Mouse (Mus musculus): ENCODE measurements around the gene Btg1. TPM values are rescaled to one million over a fixed set of nuclear protein-coding genes. Genes with fewer than 3 reads are reported as not detected.

The Btg1 gene
- polyA plus RNA-seq, 1 experiment from 2014 or later = 63.0 TPM

GRCm38 (mm10) chr10:96586191-96586880 lies 30.5 kb upstream of the Btg1 start:
- Histone ChIP-seq H3K9me3 (ENCODE audit: control insufficient read depth, low read length) (no peaks in the 10 kb centered on the region), H3K4me3 (ENCODE audit: low read depth, low read length) (no peak overlapping the region), H3K4me1 (ENCODE audit: control insufficient read depth, insufficient read depth, low read length) (no peaks in the 10 kb centered on the region), H3K36me3 (ENCODE audit: control insufficient read depth, insufficient read depth, low read length) (no peaks in the 10 kb centered on the region), H3K27ac (ENCODE audit: low read depth, low read length) (no peak overlapping the region), H3K9ac (ENCODE audit: low read length) (no peak overlapping the region), H3K4me2 (ENCODE audit: low read depth) (no peak overlapping the region), H3K27me3 (ENCODE audit: control insufficient read depth, insufficient read depth, low read length) (no peaks in the 10 kb centered on the region)
- WGBS = 72% methylated on average over 4 of the region's 4 CpGs
- ATAC-seq (ENCODE audit: insufficient read depth, low FRiP score, low TSS enrichment) (no peak), DNase-seq (ENCODE audit: low spot score) (no peak)

- Histone ChIP-seq H3K36me3 (ENCODE audit: control insufficient read depth, insufficient read depth, low read length) (no peaks in the 10 kb centered on the region), H3K9me3 (ENCODE audit: control insufficient read depth, low read length) (no peaks in the 10 kb centered on the region), H3K4me2 (ENCODE audit: low read depth) (no peak overlapping the region), H3K27me3 (ENCODE audit: control insufficient read depth, insufficient read depth, low read length) (no peaks in the 10 kb centered on the region), H3K4me3 (ENCODE audit: low read depth, low read length) (no peak overlapping the region), H3K4me1 (ENCODE audit: control insufficient read depth, insufficient read depth, low read length) (no peaks in the 10 kb centered on the region), H3K27ac (ENCODE audit: low read depth, low read length) (no peak overlapping the region), H3K9ac (ENCODE audit: low read length) (no peak overlapping the region)
- ATAC-seq (ENCODE audit: insufficient read depth, low FRiP score, low TSS enrichment) (no peak), DNase-seq (ENCODE audit: low spot score) (no peak)
- WGBS = 80% methylated on average over 4 of the region's 4 CpGs
These were observed 30.0 kb upstream of the Btg1 start for GRCm38 (mm10) chr10:96586881-96587217.

GRCm38 (mm10) chr10:96588233-96588632 lies 28.6 kb upstream of the Btg1 start:
- H3K9me3 ChIP-seq (ENCODE audit: control insufficient read depth, low read length) = no peaks in the 10 kb centered on the region
- no peak overlapping the region for H3K9ac ChIP-seq (ENCODE audit: low read length)
- no peak overlapping the region for H3K27ac ChIP-seq (ENCODE audit: low read depth, low read length)
- no peak overlapping the region for H3K4me3 ChIP-seq (ENCODE audit: low read depth, low read length)
- H3K27me3 ChIP-seq (ENCODE audit: control insufficient read depth, insufficient read depth, low read length) = no peaks in the 10 kb centered on the region
- ATAC-seq (ENCODE audit: insufficient read depth, low FRiP score, low TSS enrichment) = no peak
- 90% methylated on average over 6 of the region's 6 CpGs for WGBS
- no peaks in the 10 kb centered on the region for H3K4me1 ChIP-seq (ENCODE audit: control insufficient read depth, insufficient read depth, low read length)
- DNase-seq (ENCODE audit: low spot score) = no peak
- no peaks in the 10 kb centered on the region for H3K36me3 ChIP-seq (ENCODE audit: control insufficient read depth, insufficient read depth, low read length)
- no peak overlapping the region for H3K4me2 ChIP-seq (ENCODE audit: low read depth)

GRCm38 (mm10) chr10:96589781-96590180 lies 27.0 kb upstream of the Btg1 start:
- 90% methylated on average over 5 of the region's 5 CpGs for WGBS
- Histone ChIP-seq H3K36me3 (ENCODE audit: control insufficient read depth, insufficient read depth, low read length) (no peaks in the 10 kb centered on the region), H3K9ac (ENCODE audit: low read length) (no peak overlapping the region), H3K27me3 (ENCODE audit: control insufficient read depth, insufficient read depth, low read length) (no peaks in the 10 kb centered on the region), H3K4me3 (ENCODE audit: low read depth, low read length) (no peak overlapping the region), H3K4me2 (ENCODE audit: low read depth) (no peak overlapping the region), H3K4me1 (ENCODE audit: control insufficient read depth, insufficient read depth, low read length) (no peaks in the 10 kb centered on the region), H3K27ac (ENCODE audit: low read depth, low read length) (no peak overlapping the region), H3K9me3 (ENCODE audit: control insufficient read depth, low read length) (no peaks in the 10 kb centered on the region)
- no peak for DNase-seq (ENCODE audit: low spot score)
- ATAC-seq (ENCODE audit: insufficient read depth, low FRiP score, low TSS enrichment) = no peak

GRCm38 (mm10) chr10:96592089-96592488 lies 24.7 kb upstream of the Btg1 start:
- no peak overlapping the region for H3K27ac ChIP-seq (ENCODE audit: low read depth, low read length)
- no peak for ATAC-seq (ENCODE audit: insufficient read depth, low FRiP score, low TSS enrichment)
- DNase-seq (ENCODE audit: low spot score) = no peak
- H3K4me1 ChIP-seq (ENCODE audit: control insufficient read depth, insufficient read depth, low read length) = no peaks in the 10 kb centered on the region
- H3K9me3 ChIP-seq (ENCODE audit: control insufficient read depth, low read length) = no peaks in the 10 kb centered on the region
- H3K4me2 ChIP-seq (ENCODE audit: low read depth) = no peak overlapping the region
- no peaks in the 10 kb centered on the region for H3K27me3 ChIP-seq (ENCODE audit: control insufficient read depth, insufficient read depth, low read length)
- WGBS = 76% methylated on average over 1 of the region's 2 CpGs
- H3K9ac ChIP-seq (ENCODE audit: low read length) = no peak overlapping the region
- no peak overlapping the region for H3K4me3 ChIP-seq (ENCODE audit: low read depth, low read length)
- no peaks in the 10 kb centered on the region for H3K36me3 ChIP-seq (ENCODE audit: control insufficient read depth, insufficient read depth, low read length)

- Histone ChIP-seq H3K36me3 (ENCODE audit: control insufficient read depth, insufficient read depth, low read length) (no peaks in the 10 kb centered on the region), H3K4me3 (ENCODE audit: low read depth, low read length) (no peak overlapping the region), H3K27me3 (ENCODE audit: control insufficient read depth, insufficient read depth, low read length) (no peaks in the 10 kb centered on the region), H3K27ac (ENCODE audit: low read depth, low read length) (no peak overlapping the region), H3K4me2 (ENCODE audit: low read depth) (no peak overlapping the region), H3K4me1 (ENCODE audit: control insufficient read depth, insufficient read depth, low read length) (no peaks in the 10 kb centered on the region), H3K9ac (ENCODE audit: low read length) (no peak overlapping the region), H3K9me3 (ENCODE audit: control insufficient read depth, low read length) (no peaks in the 10 kb centered on the region)
- WGBS = 90% methylated on average over 10 of the region's 10 CpGs
- ATAC-seq (ENCODE audit: insufficient read depth, low FRiP score, low TSS enrichment) (no peak), DNase-seq (ENCODE audit: low spot score) (no peak)
These were observed 21.2 kb upstream of the Btg1 start for GRCm38 (mm10) chr10:96595435-96596132.

GRCm38 (mm10) chr10:96596411-96596810 lies 20.4 kb upstream of the Btg1 start:
- ATAC-seq (ENCODE audit: insufficient read depth, low FRiP score, low TSS enrichment) (no peak), DNase-seq (ENCODE audit: low spot score) (no peak)
- Histone ChIP-seq H3K4me1 (ENCODE audit: control insufficient read depth, insufficient read depth, low read length) (no peaks in the 10 kb centered on the region), H3K27ac (ENCODE audit: low read depth, low read length) (no peak overlapping the region), H3K27me3 (ENCODE audit: control insufficient read depth, insufficient read depth, low read length) (no peaks in the 10 kb centered on the region), H3K36me3 (ENCODE audit: control insufficient read depth, insufficient read depth, low read length) (no peaks in the 10 kb centered on the region), H3K9ac (ENCODE audit: low read length) (no peak overlapping the region), H3K4me3 (ENCODE audit: low read depth, low read length) (no peak overlapping the region), H3K9me3 (ENCODE audit: control insufficient read depth, low read length) (no peaks in the 10 kb centered on the region), H3K4me2 (ENCODE audit: low read depth) (no peak overlapping the region)
- WGBS = 73% methylated on average over 7 of the region's 7 CpGs

GRCm38 (mm10) chr10:96599641-96600040 lies 17.2 kb upstream of the Btg1 start:
- no peak overlapping the region for H3K4me2 ChIP-seq (ENCODE audit: low read depth)
- whole genome bisulfite sequencing = 90% methylated on average over 5 of the region's 5 CpGs
- H3K36me3 ChIP-seq (ENCODE audit: control insufficient read depth, insufficient read depth, low read length) = no peaks in the 10 kb centered on the region
- ATAC-seq (ENCODE audit: insufficient read depth, low FRiP score, low TSS enrichment) (no peak), DNase-seq (ENCODE audit: low spot score) (no peak)
- no peak overlapping the region for H3K27ac ChIP-seq (ENCODE audit: low read depth, low read length)
- no peaks in the 10 kb centered on the region for H3K27me3 ChIP-seq (ENCODE audit: control insufficient read depth, insufficient read depth, low read length)
- H3K4me3 ChIP-seq (ENCODE audit: low read depth, low read length) = no peak overlapping the region
- no peaks in the 10 kb centered on the region for H3K9me3 ChIP-seq (ENCODE audit: control insufficient read depth, low read length)
- H3K9ac ChIP-seq (ENCODE audit: low read length) = no peak overlapping the region
- no peaks in the 10 kb centered on the region for H3K4me1 ChIP-seq (ENCODE audit: control insufficient read depth, insufficient read depth, low read length)

- no peaks in the 10 kb centered on the region for H3K27me3 ChIP-seq (ENCODE audit: control insufficient read depth, insufficient read depth, low read length)
- DNase-seq (ENCODE audit: low spot score) (no peak), ATAC-seq (ENCODE audit: insufficient read depth, low FRiP score, low TSS enrichment) (no peak)
- no peak overlapping the region for H3K4me3 ChIP-seq (ENCODE audit: low read depth, low read length)
- H3K36me3 ChIP-seq (ENCODE audit: control insufficient read depth, insufficient read depth, low read length) = no peaks in the 10 kb centered on the region
- H3K9ac ChIP-seq (ENCODE audit: low read length) = no peak overlapping the region
- no peaks in the 10 kb centered on the region for H3K9me3 ChIP-seq (ENCODE audit: control insufficient read depth, low read length)
- no peak overlapping the region for H3K4me2 ChIP-seq (ENCODE audit: low read depth)
- no peak overlapping the region for H3K27ac ChIP-seq (ENCODE audit: low read depth, low read length)
- H3K4me1 ChIP-seq (ENCODE audit: control insufficient read depth, insufficient read depth, low read length) = no peaks in the 10 kb centered on the region
- WGBS = 96% methylated on average over 4 of the region's 4 CpGs
These were observed 15.1 kb upstream of the Btg1 start for GRCm38 (mm10) chr10:96601670-96602069.
